Mouse (Mus musculus): ENCODE data around the gene Pou2f3.

- TF ChIP-seq CTCF (IDR thresholded peaks at IDR 0.05; ENCODE audit: borderline replicate concordance, insufficient read depth, low read depth, low read length) (no peak), POLR2A (IDR thresholded peaks at IDR 0.05; ENCODE audit: borderline replicate concordance, insufficient read depth, low read length) (no peak)
Measured at GRCm38 (mm10) chr9:43232286-43232685, 22.1 kb upstream of the Pou2f3 start.

Data from cerebellum, adult 2 months (tissue).